Mouse (Mus musculus) MEL (cell line): ENCODE measurements around the gene Gm45261. TPM values are rescaled to one million over a fixed set of nuclear protein-coding genes. Genes with fewer than 3 reads are reported as not detected.

Experiments used
- DNase-seq: peaks from one replicate; pipeline ENCODE4 v3.0.0; 2011; ENCODE audit warnings: low read depth, low spot score
- H3K27ac ChIP-seq: 2 replicates; pipeline ENCODE4 v1.5.1; 2012; ENCODE audit warnings: low read depth, mild to moderate bottlenecking, control low read depth, low read length, moderate library complexity; ENCODE audit not compliant: control insufficient read depth
- H3K27me3 ChIP-seq, 2 experiments: fragments of 150-350 bp in 1 of 2; sonication (generic) in 1 of 2; 2 replicates each; pipeline ENCODE4 v1.6.1; 2012; ENCODE audit warnings: low read length in 2 of 2, mild to moderate bottlenecking in 2 of 2, improper control_type of control experiment in 1 of 2, moderate library complexity in 1 of 2; ENCODE audit not compliant: insufficient read depth in 2 of 2, control insufficient read depth in 1 of 2
- H3K36me3 ChIP-seq, 2 experiments: 2 replicates each; pipeline ENCODE4 v1.6.1; 2012 to 2014; ENCODE audit warnings: low read length in 2 of 2, improper control_type of control experiment in 1 of 2, inconsistent platforms in 1 of 2, mild to moderate bottlenecking in 1 of 2; ENCODE audit not compliant: insufficient read depth in 2 of 2, control insufficient read depth in 1 of 2
- H3K4me1 ChIP-seq, 2 experiments: fragments of 150-350 bp in 1 of 2; sonication (generic) in 1 of 2; 2 replicates each; pipeline ENCODE4 v1.6.1; 2012; ENCODE audit warnings: low read length in 2 of 2, improper control_type of control experiment in 1 of 2, mild to moderate bottlenecking in 1 of 2; ENCODE audit not compliant: insufficient read depth in 2 of 2, control insufficient read depth in 1 of 2
- H3K4me3 ChIP-seq, 2 experiments: fragments of 150-350 bp in 1 of 2; sonication (generic) in 1 of 2; 2 replicates each; pipeline ENCODE4 v1.5.1; 2012; ENCODE audit warnings: low read depth in 2 of 2, low read length in 2 of 2, mild to moderate bottlenecking in 2 of 2, moderate library complexity in 2 of 2, control low read depth in 1 of 2, improper control_type of control experiment in 1 of 2; ENCODE audit not compliant: control insufficient read depth in 1 of 2, insufficient read depth in 1 of 2
- H3K79me2 ChIP-seq: 2 replicates; pipeline ENCODE4 v1.6.1; 2012; ENCODE audit warnings: mild to moderate bottlenecking, low read length, moderate library complexity; ENCODE audit not compliant: control insufficient read depth, poor library complexity, insufficient read depth
- H3K9ac ChIP-seq: 2 replicates; pipeline ENCODE4 v1.6.1; 2012; ENCODE audit warnings: low read depth, mild to moderate bottlenecking, control low read depth, low read length, moderate library complexity; ENCODE audit not compliant: control insufficient read depth, poor library complexity, severe bottlenecking
- H3K9me3 ChIP-seq: fragments of 150-350 bp; sonication (generic); replicated peaks from 2 replicates; pipeline ENCODE4 v1.6.1; 2012; ENCODE audit warnings: mild to moderate bottlenecking, low read length, improper control_type of control experiment, moderate library complexity; ENCODE audit not compliant: insufficient read depth
- CHD1 ChIP-seq: IDR thresholded peaks from 2 replicates; pipeline ENCODE4 v1.6.1; 2012; ENCODE audit warnings: low read depth, mild to moderate bottlenecking, inconsistent platforms, low read length, improper control_type of control experiment
- CHD2 ChIP-seq: IDR thresholded peaks from 2 replicates; pipeline ENCODE4 v1.6.1; 2011; ENCODE audit warnings: low read length, improper control_type of control experiment
- CTCF ChIP-seq, 3 experiments: IDR thresholded peaks in 2 of 3; conservative IDR thresholded peaks in 1 of 3; 2 replicates each; pipeline ENCODE4 v1.5.1; 2011 to 2012; ENCODE audit warnings: low read length in 3 of 3, low read depth in 2 of 3, mild to moderate bottlenecking in 2 of 3, improper control_type of control experiment in 1 of 3, inconsistent platforms in 1 of 3, mixed read lengths in 1 of 3, moderate library complexity in 1 of 3; ENCODE audit not compliant: control insufficient read depth in 1 of 3, insufficient read depth in 1 of 3, poor library complexity in 1 of 3, severe bottlenecking in 1 of 3
- E2F4 ChIP-seq: IDR thresholded peaks from 2 replicates; pipeline ENCODE4 v1.6.1; 2011; ENCODE audit warnings: low read depth, low read length, improper control_type of control experiment, borderline replicate concordance
- ELF1 ChIP-seq: IDR thresholded peaks from 2 replicates; pipeline ENCODE4 v1.6.1; 2014; ENCODE audit warnings: low read depth, mild to moderate bottlenecking, inconsistent platforms, low read length, improper control_type of control experiment, moderate library complexity
- EP300 ChIP-seq, 2 experiments: IDR thresholded peaks; 2 replicates each; pipeline ENCODE4 v1.6.1; 2011; ENCODE audit warnings: improper control_type of control experiment in 2 of 2, low read length in 2 of 2, low read depth in 1 of 2, mild to moderate bottlenecking in 1 of 2
- ETS1 ChIP-seq: IDR thresholded peaks from 2 replicates; pipeline ENCODE4 v1.6.1; 2012; ENCODE audit warnings: low read depth, mild to moderate bottlenecking, inconsistent platforms, low read length, improper control_type of control experiment, moderate library complexity
- GABPA ChIP-seq: IDR thresholded peaks from 2 replicates; pipeline ENCODE4 v1.6.1; 2012; ENCODE audit warnings: low read depth, mild to moderate bottlenecking, inconsistent platforms, low read length, improper control_type of control experiment, moderate library complexity
- JUND ChIP-seq: IDR thresholded peaks from 2 replicates; pipeline ENCODE4 v1.6.1; 2011; ENCODE audit warnings: low read depth, mild to moderate bottlenecking, improper control_type of control experiment, low read length
- KAT2A ChIP-seq: conservative IDR thresholded peaks from 2 replicates; pipeline ENCODE4 v1.6.1; 2012; ENCODE audit warnings: low read depth, low read length, improper control_type of control experiment, inconsistent platforms
- MAX ChIP-seq: IDR thresholded peaks from 2 replicates; pipeline ENCODE4 v1.6.1; 2011; ENCODE audit warnings: low read length, improper control_type of control experiment
- MAZ ChIP-seq: IDR thresholded peaks from 2 replicates; pipeline ENCODE4 v1.6.1; 2012; ENCODE audit warnings: low read depth, mild to moderate bottlenecking, inconsistent platforms, low read length, improper control_type of control experiment
- MEF2A ChIP-seq: IDR thresholded peaks from 2 replicates; pipeline ENCODE4 v1.6.1; 2014; ENCODE audit warnings: low read depth, mild to moderate bottlenecking, inconsistent platforms, low read length, improper control_type of control experiment; ENCODE audit not compliant: poor library complexity, insufficient replicate concordance, severe bottlenecking; ENCODE audit errors: extremely low read depth
- MYB ChIP-seq: IDR thresholded peaks from 2 replicates; pipeline ENCODE4 v1.6.1; 2011; ENCODE audit warnings: mild to moderate bottlenecking, low read depth, low read length, improper control_type of control experiment
- NRF1 ChIP-seq: IDR thresholded peaks from 2 replicates; pipeline ENCODE4 v1.6.1; 2014; ENCODE audit warnings: low read depth, mild to moderate bottlenecking, inconsistent platforms, low read length, improper control_type of control experiment, moderate library complexity; ENCODE audit not compliant: poor library complexity, insufficient read depth, severe bottlenecking
- POLR2A ChIP-seq, 2 experiments: IDR thresholded peaks; 2 replicates each; pipeline ENCODE4 v1.6.1; 2011 to 2012; ENCODE audit warnings: low read length in 2 of 2, mild to moderate bottlenecking in 2 of 2, control low read depth in 1 of 2, improper control_type of control experiment in 1 of 2, low read depth in 1 of 2, moderate library complexity in 1 of 2; ENCODE audit not compliant: control insufficient read depth in 1 of 2, insufficient read depth in 1 of 2, poor library complexity in 1 of 2
- POLR2AphosphoS2 ChIP-seq: IDR thresholded peaks from 2 replicates; pipeline ENCODE4 v1.6.1; 2011; ENCODE audit warnings: low read length, improper control_type of control experiment
- RCOR1 ChIP-seq: IDR thresholded peaks from 2 replicates; pipeline ENCODE4 v1.6.1; 2012; ENCODE audit warnings: low read depth, mild to moderate bottlenecking, inconsistent platforms, low read length, improper control_type of control experiment
- SIN3A ChIP-seq: IDR thresholded peaks from 2 replicates; pipeline ENCODE4 v1.6.1; 2012; ENCODE audit warnings: low read length, improper control_type of control experiment, inconsistent platforms
- SMC3 ChIP-seq: IDR thresholded peaks from 2 replicates; pipeline ENCODE4 v1.6.1; 2011; ENCODE audit warnings: low read depth, low read length, improper control_type of control experiment
- TAL1 ChIP-seq: IDR thresholded peaks from 2 replicates; pipeline ENCODE4 v1.6.1; 2012; ENCODE audit warnings: mild to moderate bottlenecking, inconsistent platforms, low read length, moderate library complexity, mixed read lengths
- TBP ChIP-seq: IDR thresholded peaks from 2 replicates; pipeline ENCODE4 v1.8.0; 2011; ENCODE audit warnings: low read depth, low read length, improper control_type of control experiment
- TCF12 ChIP-seq: IDR thresholded peaks from 2 replicates; pipeline ENCODE4 v1.6.1; 2014; ENCODE audit warnings: low read depth, mild to moderate bottlenecking, inconsistent platforms, low read length, improper control_type of control experiment, moderate library complexity
- UBTF ChIP-seq: IDR thresholded peaks from 2 replicates; pipeline ENCODE4 v1.6.1; 2012; ENCODE audit warnings: low read depth, mild to moderate bottlenecking, inconsistent platforms, low read length, improper control_type of control experiment, moderate library complexity, borderline replicate concordance; ENCODE audit not compliant: insufficient read depth
- USF2 ChIP-seq, 2 experiments: IDR thresholded peaks; 2 replicates each; pipeline ENCODE4 v1.6.1; 2011 to 2012; ENCODE audit warnings: improper control_type of control experiment in 2 of 2, low read length in 2 of 2, borderline replicate concordance in 1 of 2, inconsistent platforms in 1 of 2, low read depth in 1 of 2, mild to moderate bottlenecking in 1 of 2; ENCODE audit not compliant: insufficient read depth in 1 of 2
- ZC3H11A ChIP-seq: IDR thresholded peaks from 2 replicates; pipeline ENCODE4 v1.6.1; 2012; ENCODE audit warnings: low read depth, mild to moderate bottlenecking, inconsistent platforms, low read length, improper control_type of control experiment
- polyA plus RNA-seq, 2 experiments: library from polyadenylated mRNA; stranded (reverse) in 1 of 2; unstranded in 1 of 2; fragments of >175 nt in 1 of 2; fragments of >200 nt in 1 of 2; gene quantifications; 2 replicates each; pipeline versions ENCODE4 v1.2.1 to v1.2.4; 2012; ENCODE audit warnings: low replicate concordance in 2 of 2, low read depth in 1 of 2; ENCODE audit not compliant: insufficient read length in 2 of 2, insufficient read depth in 1 of 2, missing spikeins in 1 of 2
- total RNA-seq: library from RNA; depleted of rRNA; stranded (reverse); fragments of 300-350 nt; gene quantifications from 2 replicates; pipeline ENCODE4 v1.2.3, GENCODE M21; 2012

Gene Gm45261
- total and polyA plus RNA-seq, 3 experiments: not detected

DNA sequence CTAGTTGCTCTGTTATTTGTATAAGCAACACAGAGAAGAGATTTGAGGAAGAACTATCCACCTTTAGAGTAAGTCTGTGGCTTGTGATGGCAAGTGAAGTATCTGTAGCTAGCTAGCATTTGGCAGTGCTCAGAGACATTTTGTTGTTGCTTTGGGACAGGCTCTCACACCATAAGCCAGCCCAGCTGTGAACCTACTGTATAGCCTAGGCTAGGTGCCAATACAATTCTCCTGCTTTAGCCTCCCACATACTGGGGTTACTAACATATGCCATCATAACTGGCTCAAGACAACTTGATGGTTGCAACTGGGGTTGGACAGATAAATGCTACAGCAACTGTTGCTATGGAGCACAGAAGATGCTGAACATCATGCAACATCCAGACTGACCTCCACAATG lies 1.8 kb downstream of the Gm45261 start:
- Histone ChIP-seq H3K36me3 (no peaks in the 10 kb centered on the region), H3K27ac (no peak overlapping the region), H3K9me3 (no peaks in the 10 kb centered on the region), H3K4me3 (no peak overlapping the region), H3K79me2 (no peaks in the 10 kb centered on the region), H3K4me1 (no peaks in the 10 kb centered on the region), H3K9ac (no peak overlapping the region), H3K27me3 (no peaks in the 10 kb centered on the region)
- no peak for DNase-seq
- TF ChIP-seq SIN3A (no peak), CHD1 (no peak), MAZ (no peak), ZC3H11A (no peak), KAT2A (no peak), MAX (no peak), JUND (no peak), TCF12 (no peak), CHD2 (no peak), POLR2A (IDR thresholded peaks at IDR 0.05; ENCODE audit: control insufficient read depth in 1 of 2, insufficient read depth in 1 of 2, low read depth in 1 of 2, low read length in 2 of 2, poor library complexity in 1 of 2) (no peak), UBTF (no peak), EP300 (IDR thresholded peaks at IDR 0.05; ENCODE audit: low read depth in 1 of 2, low read length in 2 of 2) (no peak), USF2 (IDR thresholded peaks at IDR 0.05; ENCODE audit: borderline replicate concordance in 1 of 2, insufficient read depth in 1 of 2, low read depth in 1 of 2, low read length in 2 of 2) (no peak), ETS1 (no peak), NRF1 (no peak)

- no peaks in the 10 kb centered on the region for H3K9me3 ChIP-seq
- no peak for DNase-seq
Measured at GRCm38 (mm10) chr1:80453971-80454370, 7.3 kb downstream of the Gm45261 start.

More at GRCm38 (mm10) chr1:80453971-80454370, 7.3 kb downstream of the Gm45261 start:
- no peak overlapping the region for H3K4me3 ChIP-seq
- H3K4me1 ChIP-seq: no peaks in the 10 kb centered on the region
- no peaks in the 10 kb centered on the region for H3K36me3 ChIP-seq
- TF ChIP-seq POLR2AphosphoS2 (no peak), E2F4 (no peak), TAL1 (no peak), MAX (no peak), RCOR1 (no peak), SMC3 (no peak), KAT2A (no peak), ELF1 (no peak), CTCF (IDR thresholded peaks at IDR 0.05 in 2 of 3, conservative IDR thresholded peaks at IDR 0.05 in 1 of 3; ENCODE audit: control insufficient read depth in 1 of 3, insufficient read depth in 1 of 3, low read depth in 2 of 3, low read length in 3 of 3, poor library complexity in 1 of 3, severe bottlenecking in 1 of 3) (no peak), MYB (no peak), MEF2A (no peak), GABPA (no peak), POLR2A (IDR thresholded peaks at IDR 0.05; ENCODE audit: control insufficient read depth in 1 of 2, insufficient read depth in 1 of 2, low read depth in 1 of 2, low read length in 2 of 2, poor library complexity in 1 of 2) (no peak), EP300 (IDR thresholded peaks at IDR 0.05; ENCODE audit: low read depth in 1 of 2, low read length in 2 of 2) (no peak), TBP (no peak), USF2 (IDR thresholded peaks at IDR 0.05; ENCODE audit: borderline replicate concordance in 1 of 2, insufficient read depth in 1 of 2, low read depth in 1 of 2, low read length in 2 of 2) (no peak), ETS1 (no peak)
- H3K79me2 ChIP-seq: no peaks in the 10 kb centered on the region
- no peak overlapping the region for H3K9ac ChIP-seq
- H3K27me3 ChIP-seq: no peaks in the 10 kb centered on the region
- H3K27ac ChIP-seq: no peak overlapping the region
